In the genomic region with DNA sequence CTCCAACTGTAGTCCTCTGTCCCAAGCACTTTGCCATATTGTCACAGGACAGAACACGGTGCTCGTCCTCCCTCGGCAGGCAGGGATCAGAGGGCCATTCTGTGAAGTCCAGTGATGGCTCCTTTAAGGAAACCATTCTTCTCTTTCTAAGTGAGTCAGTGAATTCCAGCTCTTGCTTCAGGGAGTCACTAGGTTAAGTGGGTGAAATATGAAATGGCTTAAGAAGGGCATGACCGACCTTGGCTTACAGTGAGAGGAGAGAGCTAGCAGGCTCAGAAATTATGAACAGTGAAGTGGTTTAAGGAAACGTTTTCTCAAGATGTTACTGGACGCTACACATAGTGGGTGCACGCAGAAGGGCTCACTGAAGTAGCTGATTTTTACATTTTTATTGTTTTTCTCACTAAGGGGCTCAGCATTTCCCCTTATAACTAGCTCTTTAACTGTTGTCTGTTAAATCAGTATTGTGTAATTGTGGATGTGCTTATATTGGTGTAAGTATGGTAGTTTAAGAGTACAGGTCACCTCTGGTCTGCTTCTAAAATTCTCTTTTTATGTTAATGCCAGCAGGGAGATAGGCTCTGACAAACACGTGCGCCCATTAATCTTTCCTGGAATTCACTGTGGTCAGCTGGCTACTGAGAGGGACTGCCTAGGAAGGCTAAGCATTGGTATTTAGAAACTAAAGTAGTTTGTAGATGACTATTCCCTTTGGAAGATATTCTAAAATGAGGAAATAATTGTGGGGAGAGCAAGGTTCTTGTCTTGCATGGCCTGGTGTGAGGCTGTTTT, we compare ENCODE assay signal across 34 mouse cellular contexts. TPM values are rescaled to one million over a fixed set of nuclear protein-coding genes. Genes with fewer than 3 reads are reported as not detected.
DNase-seq lines count a peak whose midpoint lies in the region; ATAC-seq and TF ChIP-seq lines count a peak whose summit lies in the region.
"Had no signal": no experiment of that assay in that cellular context is flagged by ENCODE, and none has a peak within 500 bp of the region (broad histone marks: within the 10 kb centered on the region; RNA-seq: fewer than 3 reads in every experiment).

No protein-coding gene starts in this region.

- H3K27ac ChIP-seq in kidney, adult 2 months (ENCODE audit: insufficient read depth, low read depth, low read length): no peak overlapping the region
- no peak overlapping the region for H3K27ac ChIP-seq in forebrain, embryonic 16.5 days (ENCODE audit: low read length)
- H3K27ac ChIP-seq: embryonic facial prominence, embryonic 10.5 days; embryonic facial prominence, embryonic 13.5 days; forebrain, embryonic 10.5 days; forebrain, embryonic 13.5 days; gastrocnemius, adult 2 months; heart, embryonic 15.5 days; hindbrain, embryonic 10.5 days; hindbrain, embryonic 13.5 days; intestine, embryonic 15.5 days had no signal

- WGBS in kidney, adult 2 months: 61% methylated on average over 9 of the region's 9 CpGs
- 87% methylated on average over 9 of the region's 9 CpGs for WGBS in forebrain, embryonic 16.5 days

- H3K9me3 ChIP-seq in forebrain, embryonic 16.5 days (ENCODE audit: control insufficient read depth, low read length): no peaks in the 10 kb centered on the region
- H3K9me3 ChIP-seq: embryonic facial prominence, embryonic 10.5 days; embryonic facial prominence, embryonic 13.5 days; forebrain, embryonic 10.5 days; forebrain, embryonic 13.5 days; G1E; heart, embryonic 12.5 days; heart, embryonic 15.5 days; hindbrain, embryonic 10.5 days; hindbrain, embryonic 13.5 days; intestine, embryonic 15.5 days had no signal

- ATAC-seq in forebrain, embryonic 16.5 days: no peak
- ATAC-seq: activated CD4-positive, CD25-positive, alpha-beta regulatory T cell, adult 4 months; forebrain, embryonic 13.5 days; forebrain, postnatal 0 days; hindbrain, embryonic 16.5 days; intestine, embryonic 15.5 days had no signal

- H3K36me3 ChIP-seq in kidney, adult 2 months (ENCODE audit: control insufficient read depth, insufficient read depth, low read length): no peaks in the 10 kb centered on the region
- no peaks in the 10 kb centered on the region for H3K36me3 ChIP-seq in forebrain, embryonic 16.5 days (ENCODE audit: control insufficient read depth, insufficient read depth)
- H3K36me3 ChIP-seq: G1E; hindbrain, embryonic 13.5 days had no signal

- TF ChIP-seq POLR2A in kidney, adult 2 months (IDR thresholded peaks at IDR 0.05; ENCODE audit: low read depth, low read length): no peak

- H3K27me3 ChIP-seq in kidney, adult 2 months (replicated peaks; ENCODE audit: control insufficient read depth, insufficient read depth, low read length): no peaks in the 10 kb centered on the region
- H3K27me3 ChIP-seq in forebrain, embryonic 16.5 days (replicated peaks; ENCODE audit: control insufficient read depth, insufficient read depth, low read length): no peaks in the 10 kb centered on the region
- H3K27me3 ChIP-seq: CH12.LX; embryonic facial prominence, embryonic 13.5 days; forebrain, embryonic 13.5 days; heart, embryonic 12.5 days; heart, embryonic 15.5 days; hindbrain, embryonic 13.5 days; intestine, embryonic 15.5 days had no signal

- TF ChIP-seq CTCF in kidney, adult 2 months (conservative IDR thresholded peaks at IDR 0.05; ENCODE audit: insufficient read depth, insufficient read length, low read depth, low read length): no peak

- peak; percentile 47 for DNase-seq in adrenal gland, adult 2 months
- no peak for DNase-seq in adrenal gland, postnatal 4 days (ENCODE audit: low spot score in 2 of 2)
- DNase-seq in kidney, adult 2 months: peak; percentile 36
- no peak for DNase-seq in kidney, postnatal 25 days
- peak; percentile 8 for DNase-seq in 3T3-L1 (ENCODE audit: low read depth, low spot score)
- peak; percentile 36 for DNase-seq in adipocyte (ENCODE audit: low spot score)
- DNase-seq in cerebellum, adult 8-10 months: no peak
- DNase-seq: adrenal gland, postnatal 10 days; B cell, adult 2 months; cerebellum, adult 18-20 months; cerebellum, adult 9-11 months; cerebellum, postnatal 25 days; embryo, embryonic 11 days; forebrain, postnatal 0 days; gastrocnemius, adult 2 months; gastrocnemius, postnatal 14 days; heart, adult 11 months; heart, postnatal 10 days; heart, postnatal 36 days; kidney, adult 11 months had no signal

- no peak overlapping the region for H3K4me2 ChIP-seq in forebrain, embryonic 16.5 days (ENCODE audit: low read length)
- H3K4me2 ChIP-seq: embryonic facial prominence, embryonic 13.5 days; forebrain, embryonic 13.5 days; heart, embryonic 12.5 days; heart, embryonic 15.5 days; hindbrain, embryonic 13.5 days; intestine, embryonic 15.5 days had no signal

- no peak overlapping the region for H3K9ac ChIP-seq in forebrain, embryonic 16.5 days (replicated peaks; ENCODE audit: low read depth, low read length)
- H3K9ac ChIP-seq: embryonic facial prominence, embryonic 13.5 days; forebrain, embryonic 13.5 days; forebrain, postnatal 0 days; heart, embryonic 12.5 days; heart, embryonic 15.5 days; hindbrain, embryonic 13.5 days; intestine, embryonic 15.5 days had no signal

- H3K4me1 ChIP-seq in kidney, adult 2 months (ENCODE audit: control insufficient read depth, insufficient read depth, low read length): no peaks in the 10 kb centered on the region
- no peaks in the 10 kb centered on the region for H3K4me1 ChIP-seq in forebrain, embryonic 16.5 days (replicated peaks; ENCODE audit: control insufficient read depth, insufficient read depth, low read length)
- H3K4me1 ChIP-seq: embryonic facial prominence, embryonic 10.5 days; embryonic facial prominence, embryonic 13.5 days; forebrain, embryonic 10.5 days; forebrain, embryonic 13.5 days; heart, embryonic 15.5 days; hindbrain, embryonic 10.5 days; hindbrain, embryonic 13.5 days; intestine, embryonic 15.5 days had no signal

- no peak overlapping the region for H3K4me3 ChIP-seq in kidney, adult 2 months (ENCODE audit: insufficient read depth, low read depth, low read length)
- no peak overlapping the region for H3K4me3 ChIP-seq in forebrain, embryonic 16.5 days (replicated peaks; ENCODE audit: low read length)
- H3K4me3 ChIP-seq: embryonic facial prominence, embryonic 10.5 days; embryonic facial prominence, embryonic 13.5 days; forebrain, embryonic 10.5 days; forebrain, embryonic 13.5 days; gastrocnemius, adult 2 months; heart, embryonic 12.5 days; heart, embryonic 15.5 days; hindbrain, embryonic 10.5 days; hindbrain, embryonic 13.5 days; intestine, embryonic 15.5 days had no signal

RNA-seq across cellular contexts. Expression of a gene that starts 34.9 kb away (rescaled TPM):
- 10 to 100 TPM; 10.8 to 14.9 TPM for total RNA-seq in adrenal gland, adult 2 months (2021)
- polyA plus RNA-seq in adrenal gland, adult 2 months (2012; rRNA removed): 13.4 and 16.6 TPM in 2 replicates
- 100 to 1,000 TPM in 1 of 2 experiments, 10 to 100 TPM in 1; 80.3 to 105 TPM for total RNA-seq in adrenal gland, postnatal 4 days (2021)
- polyA plus RNA-seq in kidney, adult 2 months (2012; rRNA removed): 17.6 and 21.4 TPM in 2 replicates
- polyA plus RNA-seq in forebrain, embryonic 16.5 days (2015; fragmentation: Nextera tagmentation; extraction: Ambion mirVana): 28.4 and 39.7 TPM in 2 replicates

RNA-seq across cellular contexts. Expression of a gene that starts 37.6 kb away (rescaled TPM):
- 10 to 100 TPM; 75.4 to 84.4 TPM for total RNA-seq in adrenal gland, adult 2 months (2021)
- polyA plus RNA-seq in adrenal gland, adult 2 months (2012; rRNA removed): 7.3 and 12.6 TPM in 2 replicates
- 10 to 100 TPM; 86.2 to 90.3 TPM for total RNA-seq in adrenal gland, postnatal 4 days (2021)
- polyA plus RNA-seq in kidney, adult 2 months (2012; rRNA removed): 37.9 and 47.3 TPM in 2 replicates
- polyA plus RNA-seq in forebrain, embryonic 16.5 days (2015; fragmentation: Nextera tagmentation; extraction: Ambion mirVana): 163 and 184 TPM in 2 replicates

Comparison
In these comparisons a context has a peak if more than half of its experiments do, and no peak if none do; other contexts are left out.
1. DNase-seq: peak in adrenal gland, adult 2 months (single experiment), kidney, adult 2 months (single experiment), 3T3-L1 (single experiment) and adipocyte (single experiment); none in adrenal gland, postnatal 4 days (0 of 2), kidney, postnatal 25 days (0 of 2) and cerebellum, adult 8-10 months (single experiment).